Mouse (Mus musculus): ENCODE data around the gene Map3k9.

Gene Map3k9

DNA sequence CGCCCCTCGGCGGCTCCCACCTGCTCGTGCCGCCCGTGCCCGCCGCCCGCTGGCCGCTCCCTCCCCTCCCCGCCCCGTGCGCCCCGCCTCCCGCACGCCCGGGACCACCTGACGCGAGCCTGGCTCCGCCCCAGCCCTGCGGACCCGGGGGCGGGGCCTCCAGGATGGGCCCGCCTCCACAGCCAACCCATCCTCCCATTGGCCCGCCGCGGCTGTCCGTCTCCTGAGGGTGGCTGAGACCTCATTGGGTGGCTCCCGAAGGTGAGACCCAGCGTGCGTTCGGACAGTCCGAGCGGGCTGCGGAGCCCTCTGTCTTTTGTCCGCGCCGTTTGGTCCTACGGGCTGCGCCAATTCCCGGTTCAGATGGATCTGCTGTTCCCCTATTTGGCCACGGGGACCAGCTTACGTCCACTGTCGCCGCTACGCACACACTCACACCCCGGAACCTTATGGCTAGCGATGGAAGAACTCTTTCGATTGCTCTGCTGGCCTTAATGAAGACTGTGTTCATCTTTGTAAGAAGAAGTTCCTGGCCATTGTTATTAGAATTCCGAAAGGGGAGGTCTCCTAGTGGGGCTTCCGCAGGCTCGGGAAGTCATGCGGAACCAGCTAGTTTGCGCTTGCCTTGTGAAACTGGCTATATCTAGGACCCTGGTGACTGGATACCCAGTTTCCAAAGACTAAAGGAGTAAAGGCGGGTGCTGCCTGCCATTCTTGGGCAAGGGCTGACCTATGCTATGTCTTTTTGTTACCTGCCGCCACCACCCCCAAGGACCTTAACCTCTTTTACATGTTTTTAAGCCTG, at the start of gene Map3k9:
TSS of gene Map3k9 (minus strand) at position 71 of the 805 bp plus-strand sequence.
- DNase-seq, result peak; percentile 95 to 99

DNA sequence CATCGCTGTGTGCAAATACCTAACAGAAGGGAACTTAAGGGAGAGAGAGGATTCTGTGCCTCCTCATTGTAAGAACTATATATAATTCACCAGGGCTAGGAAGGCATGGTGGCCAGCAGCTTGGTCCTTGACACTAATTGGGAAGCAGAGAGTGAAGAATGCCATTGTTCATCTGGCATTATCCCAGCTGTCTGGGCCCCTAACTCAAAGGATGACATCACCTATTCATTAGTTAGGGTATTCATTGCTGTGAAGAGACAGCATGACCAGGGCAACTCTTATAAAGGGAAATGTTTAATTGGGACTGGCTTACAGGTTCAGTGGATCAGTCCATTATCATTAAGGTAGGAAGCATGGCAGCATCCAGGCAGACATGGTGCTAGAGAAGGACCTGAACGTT, 47.4 kb upstream of the Map3k9 start:
- DNase-seq, result no peak

DNA sequence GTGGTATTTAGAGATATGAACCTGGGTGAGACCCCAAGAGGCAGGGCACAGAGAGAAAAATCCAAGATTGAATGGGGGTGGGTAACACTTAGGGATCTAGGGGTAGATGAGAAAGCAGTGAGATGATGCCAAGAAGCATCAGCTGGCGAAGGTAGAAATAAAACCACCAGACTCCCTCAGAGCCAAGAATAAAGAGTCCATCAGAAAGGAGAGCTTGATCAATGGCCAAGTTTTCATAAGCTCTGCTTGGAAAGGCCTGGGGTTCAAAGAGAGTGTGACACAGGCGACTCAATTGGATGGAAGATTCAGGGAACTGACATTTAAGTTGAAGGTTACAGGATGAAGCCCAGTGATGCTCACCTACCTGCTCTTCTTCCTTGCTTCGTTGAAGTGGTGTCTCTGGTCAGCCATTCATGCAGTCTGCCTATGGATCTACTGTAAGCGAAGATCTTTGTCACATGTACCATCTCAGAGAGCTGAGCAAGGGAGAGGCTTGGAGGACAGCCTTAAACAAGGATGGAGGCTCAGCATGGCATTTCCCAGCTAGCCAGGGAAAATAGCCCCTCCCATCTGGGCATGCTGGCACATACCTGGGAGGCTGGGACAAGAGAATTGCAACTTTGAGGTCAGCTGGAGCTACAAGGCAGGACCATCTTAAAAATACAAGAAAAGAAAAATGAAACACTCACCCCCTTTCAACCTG, 42.0 kb upstream of the Map3k9 start:
- peak; percentile 68 to 75 for DNase-seq

DNA sequence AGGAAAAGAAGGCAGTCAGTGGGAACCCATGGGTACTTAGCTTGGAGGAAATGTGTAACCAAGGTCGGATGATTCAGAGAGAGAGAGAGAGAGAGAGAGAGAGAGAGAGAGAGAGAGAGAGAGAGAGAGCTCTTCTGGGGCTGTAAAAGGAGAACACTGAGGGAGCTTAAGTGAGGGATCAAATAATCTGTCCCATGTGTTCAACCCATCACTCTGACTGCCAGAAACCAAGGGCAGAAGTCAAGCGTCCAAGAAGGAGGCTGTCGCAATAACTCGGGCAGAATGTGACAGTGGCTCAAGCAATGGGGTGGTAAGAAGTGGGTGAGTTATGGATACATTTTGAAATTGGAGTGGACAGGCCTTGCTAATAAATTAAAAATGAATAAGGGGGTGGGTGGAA, 41.2 kb upstream of the Map3k9 start:
- no peak for DNase-seq

DNA sequence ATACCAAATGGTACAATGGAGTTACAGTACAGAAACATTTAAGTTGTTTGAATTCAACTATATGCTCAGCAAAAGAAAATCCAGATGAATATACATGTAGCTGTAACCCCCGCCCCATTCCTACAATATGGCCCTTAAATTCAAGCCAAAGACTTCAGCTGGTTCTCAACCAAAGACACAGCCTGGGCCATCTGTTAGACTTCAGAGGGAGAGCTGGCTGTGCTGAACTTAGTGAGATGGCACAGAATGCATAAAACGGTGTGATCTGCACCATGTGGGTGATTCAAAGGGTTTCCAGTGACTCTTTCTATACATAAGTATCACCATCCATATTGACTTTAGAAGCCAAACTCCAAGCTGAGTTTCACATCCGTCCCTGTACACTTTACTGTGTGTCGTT, 39.7 kb upstream of the Map3k9 start:
- peak; percentile 54 to 61 for DNase-seq

DNA sequence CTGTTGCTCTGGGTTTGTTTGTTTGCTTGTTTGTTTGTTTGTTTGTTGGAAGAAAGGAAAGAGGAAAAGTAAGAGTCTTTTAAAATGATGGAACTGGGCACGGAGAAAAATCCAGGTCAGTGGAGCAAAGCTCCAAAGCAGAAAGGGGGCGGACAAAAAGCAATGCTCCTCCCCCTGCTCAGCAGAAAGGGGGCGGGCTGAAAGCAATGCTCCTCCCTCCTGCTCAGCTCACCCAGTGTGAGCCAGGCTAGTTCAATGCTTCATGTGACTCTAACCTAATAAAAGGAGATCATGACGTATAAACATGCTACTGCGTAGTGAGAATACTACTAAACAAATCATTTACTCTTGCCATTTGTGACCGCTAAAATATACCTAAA, 36.1 kb upstream of the Map3k9 start:
- no peak for DNase-seq

DNA sequence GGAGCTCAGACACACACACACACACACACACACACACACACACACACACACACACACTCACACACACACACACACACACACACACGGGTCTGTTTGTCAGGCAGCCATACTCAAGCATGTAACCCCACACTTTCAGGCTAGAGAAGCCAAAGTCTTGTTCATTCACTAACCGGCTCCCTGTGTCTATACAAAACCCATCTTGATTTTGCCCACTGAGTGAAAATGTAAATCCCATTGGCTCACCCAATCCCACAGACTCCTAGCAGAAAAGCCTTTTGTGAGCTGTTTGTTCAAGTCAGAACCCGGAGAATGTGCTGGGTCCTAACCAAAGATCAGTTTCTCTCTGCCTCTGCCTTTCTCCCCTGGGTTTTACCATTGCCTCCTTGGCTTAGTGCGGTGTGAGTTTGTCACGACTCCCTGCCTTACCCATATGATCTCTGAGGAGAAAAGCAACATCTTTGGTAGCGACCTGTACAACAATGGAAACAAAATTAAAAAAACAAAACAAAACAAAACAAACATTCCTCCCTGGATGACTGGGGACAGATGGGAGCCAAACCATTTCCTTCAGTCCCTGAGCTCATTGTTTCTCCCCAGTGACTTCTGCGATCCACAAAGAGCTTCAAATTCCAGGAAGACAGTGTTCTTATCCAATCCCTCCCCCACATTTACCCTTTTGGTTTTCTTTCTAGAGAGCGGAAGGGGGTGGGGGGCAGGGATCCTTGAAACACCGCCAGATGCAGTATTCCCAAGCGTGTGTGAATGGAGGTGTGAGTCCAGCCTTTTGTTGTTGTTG, 35.6 kb upstream of the Map3k9 start:
- no peak for DNase-seq

DNA sequence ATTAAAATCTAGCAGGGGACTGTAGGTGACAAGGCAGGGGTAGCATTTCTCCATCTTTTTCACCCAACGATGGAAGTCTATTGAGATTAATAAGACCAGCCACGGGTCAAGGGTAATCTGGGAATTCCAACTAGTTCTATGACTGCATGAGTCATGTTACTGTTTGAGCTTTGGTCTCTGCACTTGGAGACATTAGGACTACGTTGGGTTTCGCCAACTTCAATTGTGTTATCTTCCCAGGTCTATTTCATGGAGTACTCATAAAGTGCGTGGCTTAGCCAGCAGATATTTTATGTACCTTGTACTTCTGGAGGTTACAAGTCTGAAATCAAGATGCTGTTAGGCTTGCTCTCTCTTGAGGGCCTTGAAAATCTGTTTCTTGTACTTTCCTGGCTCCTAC, 33.8 kb upstream of the Map3k9 start:
- DNase-seq, result no peak

DNA sequence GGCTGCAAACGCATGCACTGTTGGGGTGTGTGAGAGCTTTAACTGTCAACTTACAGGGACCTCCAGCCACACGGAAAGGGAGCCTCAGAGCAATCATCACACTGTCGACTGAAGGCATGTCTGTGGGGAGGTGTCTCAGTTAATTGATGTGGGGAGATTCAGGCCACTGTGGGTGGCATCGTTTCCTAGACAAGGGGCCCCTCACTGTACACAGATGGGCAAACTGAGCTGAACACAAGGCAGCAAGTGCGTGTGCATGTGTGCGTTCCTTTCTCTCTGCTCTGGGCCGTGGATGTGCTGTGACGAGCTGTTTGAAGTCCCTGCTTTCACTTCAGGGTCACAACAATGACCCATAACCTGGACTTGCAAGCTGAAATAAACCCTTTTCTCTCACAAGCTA, 29.4 kb upstream of the Map3k9 start:
- no peak for DNase-seq

DNA sequence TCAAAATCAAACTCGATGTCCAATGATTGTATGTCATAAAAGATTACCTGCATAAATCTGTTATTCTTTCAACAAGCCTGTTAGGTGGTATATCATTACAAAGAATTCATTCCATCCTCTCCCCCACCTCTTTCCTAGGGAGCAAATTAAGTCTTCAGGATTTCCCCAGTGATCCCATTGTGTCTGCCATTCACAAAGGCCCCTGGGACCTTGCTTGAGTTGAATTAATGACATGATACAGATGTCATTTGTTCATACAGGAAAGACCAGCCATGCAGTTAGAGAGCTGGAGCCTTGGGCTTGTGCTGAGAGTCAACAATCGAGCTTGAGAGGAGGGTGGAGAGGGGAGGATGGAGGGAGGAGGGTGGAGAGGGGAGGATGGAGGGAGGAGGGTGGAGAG, 27.6 kb upstream of the Map3k9 start:
- no peak for DNase-seq

DNA sequence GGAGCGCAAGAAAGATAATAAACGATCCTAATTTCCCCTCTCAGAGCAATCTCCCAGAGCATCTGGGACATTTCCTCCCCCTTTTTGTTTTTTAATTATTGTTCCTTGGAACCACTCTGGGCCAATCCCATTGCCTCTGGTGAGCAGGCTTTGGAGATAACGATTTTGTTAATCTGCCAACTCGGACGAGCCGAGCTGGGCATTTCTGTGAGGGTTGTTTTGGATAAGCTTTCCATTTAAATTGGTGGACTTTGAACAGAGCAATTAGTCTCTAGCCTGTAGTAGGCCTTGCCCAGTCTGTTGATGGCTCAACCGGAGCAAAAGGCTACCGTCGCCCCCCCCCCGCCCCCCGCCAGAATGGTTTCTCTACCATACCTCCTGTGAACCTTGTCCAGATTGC, 27.0 kb upstream of the Map3k9 start:
- DNase-seq, result peak; percentile 26 to 44

DNA sequence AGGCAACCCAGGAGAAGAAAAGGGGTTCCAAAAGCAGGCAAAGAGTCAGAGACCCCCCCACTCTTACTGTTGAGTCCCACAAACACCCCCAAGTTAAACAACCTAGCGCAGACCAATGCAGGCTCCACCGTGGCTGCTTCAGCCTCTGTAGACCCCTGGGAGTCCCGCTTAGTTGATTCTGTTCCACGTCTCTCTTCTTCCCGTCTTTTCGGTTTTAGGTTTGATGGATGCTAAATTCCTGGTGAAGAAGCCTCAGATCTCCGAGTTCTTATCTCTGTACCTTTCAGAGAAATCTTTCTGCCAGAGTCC, 26.5 kb upstream of the Map3k9 start:
- no peak for DNase-seq

DNA sequence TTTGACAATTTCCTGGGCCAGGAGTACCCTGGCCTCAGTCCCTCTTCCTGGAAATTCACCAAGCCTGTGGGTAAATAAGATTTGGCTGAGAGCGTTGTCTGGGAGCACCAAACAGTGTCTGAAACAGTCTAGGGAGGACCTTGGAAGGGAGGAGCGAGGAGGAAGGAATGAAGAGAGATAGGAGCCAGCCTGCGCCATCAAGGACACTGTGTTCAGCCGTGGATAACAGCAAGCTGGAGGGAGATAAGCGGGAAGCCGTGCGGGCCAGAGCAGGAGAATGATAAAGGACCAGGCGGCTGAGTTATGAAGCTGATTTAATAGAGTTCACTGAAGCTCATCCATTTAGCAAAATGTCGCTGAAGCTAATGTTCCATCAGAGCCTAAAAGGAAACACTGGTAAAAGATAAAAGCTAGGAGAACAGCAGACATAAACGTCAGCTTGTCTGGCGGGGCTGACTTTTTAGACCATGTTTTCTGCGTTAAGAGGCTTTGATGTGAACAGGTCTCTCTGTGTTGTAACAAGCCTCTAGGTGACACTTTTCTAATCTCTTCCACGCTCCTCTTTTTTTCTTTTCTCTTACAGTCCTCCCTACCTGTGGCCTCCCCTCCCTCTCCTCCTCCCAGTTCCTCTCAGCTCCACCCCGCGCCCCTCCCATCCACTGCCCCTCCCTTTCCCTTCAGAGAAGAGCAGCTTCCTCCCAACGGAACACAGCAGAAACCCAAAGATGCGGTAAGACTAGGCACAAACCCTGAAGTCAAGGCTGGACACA, 26.0 kb upstream of the Map3k9 start:
- peak; percentile 70 to 87 for DNase-seq

DNA sequence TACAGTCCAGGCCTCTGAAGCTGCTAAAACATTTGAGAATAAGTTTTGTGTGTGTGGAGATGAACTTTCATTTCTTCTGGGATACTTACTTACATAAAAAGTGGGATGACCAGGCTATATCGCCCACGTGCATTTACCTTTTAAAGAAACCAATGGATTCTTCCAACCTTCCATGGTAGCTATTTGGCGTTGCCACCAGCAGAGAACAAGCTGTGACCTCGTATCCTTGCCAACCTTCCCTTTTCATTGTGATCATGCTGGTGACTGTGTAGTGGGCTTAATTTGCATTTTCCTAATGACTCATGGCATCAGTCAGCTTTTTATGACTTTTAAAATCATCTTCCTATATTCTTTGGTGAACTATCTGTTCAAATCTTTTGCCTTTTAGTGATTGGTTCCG, 25.1 kb upstream of the Map3k9 start:
- DNase-seq, result peak; percentile 28 to 36

DNA sequence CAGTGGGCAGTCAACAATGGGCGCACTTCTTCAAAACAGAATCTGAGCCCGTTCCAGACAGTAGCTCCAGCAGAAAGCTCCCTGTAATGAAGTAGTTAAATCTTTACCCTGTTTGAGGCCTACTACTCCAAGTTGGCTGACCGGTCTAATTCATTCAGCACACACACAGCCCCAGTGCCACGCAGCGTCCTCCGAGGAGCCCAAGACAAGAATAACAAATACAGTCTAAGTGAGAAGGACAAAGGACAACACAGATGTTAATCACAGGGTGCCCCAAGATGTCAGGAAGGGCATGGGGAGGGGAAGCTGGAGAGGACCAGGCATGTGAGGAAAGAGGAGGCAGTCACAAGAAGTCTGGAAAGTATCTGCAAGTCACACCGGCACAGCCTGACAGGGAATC, 22.8 kb upstream of the Map3k9 start:
- DNase-seq, result no peak

DNA sequence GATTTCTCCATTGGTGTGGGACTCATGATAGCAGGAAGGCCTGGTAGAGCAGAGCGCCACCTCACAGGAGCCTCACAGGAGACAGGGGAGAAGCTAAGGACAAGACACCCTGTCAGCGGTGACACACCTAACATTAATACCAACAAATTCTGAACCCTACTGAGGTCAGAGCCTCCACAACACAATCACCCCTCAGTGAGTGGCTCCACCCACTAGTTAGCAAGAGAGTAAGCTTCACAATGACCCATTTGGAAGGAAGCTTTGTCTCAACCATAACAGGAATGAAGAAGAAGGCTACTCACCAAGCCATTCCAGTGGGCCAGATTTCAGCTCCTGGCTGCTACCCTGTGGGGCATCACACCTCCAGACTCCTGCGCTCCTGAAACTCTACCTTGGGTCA, 22.0 kb upstream of the Map3k9 start:
- no peak for DNase-seq

DNA sequence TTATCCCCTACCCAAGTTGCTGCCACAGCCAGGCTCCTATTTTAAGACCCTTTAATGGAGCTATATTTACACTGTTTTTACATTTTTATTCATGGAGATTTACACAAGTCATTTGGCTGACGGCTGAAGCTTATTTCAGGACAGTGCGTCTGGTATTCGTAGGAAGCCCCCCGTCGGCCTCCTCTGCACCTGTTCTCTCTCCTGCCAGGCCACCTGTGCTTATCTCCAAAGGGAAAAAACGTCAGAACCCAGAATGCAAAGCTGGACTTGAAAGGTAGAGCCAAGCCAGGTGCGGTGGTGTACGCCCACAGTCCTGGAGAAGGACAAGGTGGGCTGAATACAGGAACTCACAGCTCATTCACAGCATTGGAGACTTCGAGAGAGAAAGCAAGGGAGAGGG, 20.2 kb upstream of the Map3k9 start:
- DNase-seq, result no peak

DNA sequence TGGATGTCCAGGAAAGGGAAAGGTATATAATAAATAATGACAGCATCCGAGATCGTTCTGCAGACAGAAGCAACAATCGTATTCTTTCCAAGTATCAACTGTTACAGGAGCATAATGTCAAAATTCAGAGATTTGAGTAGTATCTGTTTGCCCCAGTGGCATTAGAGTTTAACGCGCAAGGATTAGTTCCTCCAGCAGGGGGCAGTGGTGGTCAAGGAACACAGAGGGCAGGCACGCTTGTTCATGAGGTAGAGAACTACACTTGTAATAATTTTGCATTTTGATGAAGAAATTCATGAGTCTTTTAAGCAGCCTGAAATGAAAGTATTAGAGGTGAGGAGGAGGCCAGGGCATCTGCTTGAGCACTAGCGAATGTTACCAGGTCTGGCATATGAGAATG, 15.6 kb upstream of the Map3k9 start:
- peak; percentile 81 to 89 for DNase-seq

DNA sequence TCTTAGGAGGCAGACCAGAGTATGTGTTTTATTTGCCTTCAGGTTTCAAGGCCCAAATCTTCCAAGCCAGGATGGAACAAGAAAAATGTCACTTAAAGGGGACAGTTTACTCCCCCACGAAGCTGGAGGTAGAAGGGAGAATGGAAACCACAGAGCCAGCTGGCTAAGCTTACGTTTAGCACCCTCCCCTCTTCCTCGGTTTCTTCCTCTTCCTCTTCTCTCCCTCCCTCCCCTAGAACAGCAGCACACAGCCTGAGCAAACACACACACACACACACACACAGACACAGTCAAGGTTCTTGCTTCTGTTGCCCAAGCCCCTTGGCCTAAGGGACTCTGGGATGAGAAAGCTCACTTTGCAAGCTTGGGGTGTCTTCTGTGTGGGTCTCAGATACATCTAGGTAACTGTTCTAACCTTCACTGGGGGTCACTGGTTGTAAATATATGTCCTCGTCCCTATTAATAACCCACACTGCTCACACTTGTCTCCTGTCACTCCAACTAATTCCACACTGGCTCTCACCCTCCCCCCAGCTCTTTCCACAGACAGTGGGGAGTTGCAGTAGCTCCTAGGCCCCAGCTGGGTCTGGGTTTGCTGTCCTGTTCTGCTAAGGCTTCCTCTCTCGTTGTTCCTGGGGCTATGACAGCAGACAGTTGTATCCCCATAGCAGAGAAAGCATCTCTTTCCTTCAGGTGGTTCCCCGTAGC, 11.7 kb upstream of the Map3k9 start:
- no peak for DNase-seq

DNA sequence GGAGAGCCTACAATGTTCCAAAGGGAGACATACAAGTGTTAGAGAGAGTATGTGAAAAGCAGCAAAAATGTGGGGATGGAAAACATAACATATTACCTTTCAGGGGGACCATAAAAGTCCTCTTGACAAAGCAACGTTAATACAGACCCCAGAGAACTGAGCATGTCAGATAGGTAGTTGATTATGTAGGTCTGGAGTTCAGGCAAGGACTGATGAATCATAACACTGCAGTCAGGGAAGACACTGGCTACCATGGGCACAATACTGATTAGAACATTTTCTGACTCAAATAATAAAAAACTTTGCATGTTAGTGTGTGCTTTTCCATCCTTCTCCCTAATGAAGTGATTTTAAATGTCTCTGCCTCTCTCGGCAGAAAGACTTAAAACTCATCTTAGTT, 8.5 kb upstream of the Map3k9 start:
- no peak for DNase-seq

DNA sequence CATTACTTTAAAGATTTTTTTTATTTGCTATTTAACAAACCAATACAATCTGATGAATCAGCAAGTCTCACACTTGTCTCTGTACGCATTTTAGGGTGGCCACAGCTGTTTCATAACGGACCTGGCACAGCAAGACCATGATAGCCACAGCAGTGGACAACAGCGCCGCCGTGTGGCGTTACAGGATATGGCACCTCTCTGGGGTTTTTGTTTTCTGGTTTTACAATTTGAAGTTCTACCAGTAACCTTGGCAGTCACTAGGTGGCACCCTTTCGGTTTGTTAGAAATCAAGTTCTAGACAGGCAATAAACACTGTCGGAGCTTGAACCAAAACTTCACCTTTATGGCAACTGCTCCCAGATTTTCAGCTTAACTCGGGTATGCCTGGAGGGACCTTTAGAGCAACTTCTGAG, 7.7 kb upstream of the Map3k9 start:
- peak; percentile 89 to 96 for DNase-seq

DNA sequence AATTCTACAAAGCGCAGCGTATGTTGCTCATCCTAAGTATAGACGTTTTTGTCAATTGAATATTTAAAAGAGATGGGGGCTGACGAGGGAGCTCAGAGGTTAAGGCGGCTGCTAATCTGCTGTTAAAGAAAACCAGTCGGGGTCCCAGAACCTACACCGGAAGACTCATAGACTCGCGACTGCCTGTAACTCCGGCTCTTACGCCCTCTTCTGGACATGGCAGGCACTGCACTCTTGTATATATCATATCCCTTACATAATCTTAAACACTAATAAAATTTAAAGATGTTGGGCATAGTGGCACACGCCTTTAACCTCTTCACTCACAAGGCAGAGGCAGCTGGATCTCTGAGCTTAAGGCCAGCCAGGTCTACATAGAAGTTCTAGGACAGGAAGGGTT, 6.3 kb upstream of the Map3k9 start:
- DNase-seq, result no peak

DNA sequence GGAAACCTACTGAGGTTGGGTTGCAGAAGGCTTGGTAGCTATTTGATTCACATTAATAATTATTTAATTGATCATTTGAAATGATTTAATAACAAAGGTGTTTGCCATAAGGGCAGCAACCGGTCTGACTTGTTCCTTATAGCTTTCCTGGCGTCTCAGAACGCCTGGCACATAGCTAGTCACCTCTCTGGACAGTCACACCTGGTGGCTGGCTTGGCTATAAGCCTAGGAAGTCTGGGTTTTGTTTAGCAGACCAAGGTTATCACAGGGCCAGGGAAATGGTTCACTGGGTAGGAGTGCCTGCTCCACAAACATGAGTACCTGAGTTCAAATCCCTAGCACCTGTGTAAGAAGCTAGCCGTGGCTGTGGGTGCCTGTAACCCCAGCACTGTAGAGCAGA, 2.3 kb upstream of the Map3k9 start:
- no peak for DNase-seq
